Mouse (Mus musculus) limb, embryonic 11.5 days (tissue): ENCODE measurements around the gene Chd4. TPM values are rescaled to one million over a fixed set of nuclear protein-coding genes. Genes with fewer than 3 reads are reported as not detected.

Experiments
- ATAC-seq: fragments of 200-750 bp; cut with Nextera tagmentation; 2 replicates; pipeline ENCODE4 v1.8.0; 2017; ENCODE audit warnings: low read depth; ENCODE audit not compliant: insufficient number of reproducible peaks, low FRiP score, low TSS enrichment
- DNase-seq: peaks from one replicate; pipeline ENCODE4 v3.0.0-alpha.2; 2015; ENCODE audit warnings: low spot score
- H3K27ac ChIP-seq: fragments of 300-500 bp; sonication (generic); replicated peaks from 2 replicates; pipeline ENCODE4 v1.5.1; 2014; ENCODE audit warnings: low read depth, mild to moderate bottlenecking, low read length
- H3K27me3 ChIP-seq: fragments of 300-500 bp; sonication (generic); 2 replicates; pipeline ENCODE4 v1.6.1; 2014; ENCODE audit warnings: mild to moderate bottlenecking, low read length, mixed read lengths; ENCODE audit not compliant: control insufficient read depth, insufficient read depth
- H3K36me3 ChIP-seq: fragments of 300-500 bp; sonication (generic); 2 replicates; pipeline ENCODE4 v1.6.1; 2014; ENCODE audit warnings: mild to moderate bottlenecking, low read length, moderate library complexity, mixed read lengths; ENCODE audit not compliant: control insufficient read depth, insufficient read depth
- H3K4me1 ChIP-seq: fragments of 300-500 bp; sonication (generic); 2 replicates; pipeline ENCODE4 v1.6.1; 2014; ENCODE audit warnings: low read length, mixed read lengths; ENCODE audit not compliant: control insufficient read depth, insufficient read depth
- H3K4me2 ChIP-seq: fragments of 300-500 bp; sonication (generic); 2 replicates; pipeline ENCODE4 v1.6.1; 2014; ENCODE audit warnings: low read depth, mild to moderate bottlenecking, moderate library complexity; ENCODE audit not compliant: severe bottlenecking
- H3K4me3 ChIP-seq: fragments of 300-500 bp; sonication (generic); 2 replicates; pipeline ENCODE4 v1.5.1; 2014; ENCODE audit warnings: low read depth, low read length
- H3K9ac ChIP-seq: fragments of 300-500 bp; sonication (generic); 2 replicates; pipeline ENCODE4 v1.6.1; 2014; ENCODE audit warnings: mild to moderate bottlenecking, low read length
- H3K9me3 ChIP-seq: fragments of 300-500 bp; sonication (generic); 2 replicates; pipeline ENCODE4 v1.6.1; 2016; ENCODE audit warnings: low read length; ENCODE audit not compliant: control insufficient read depth
- WGBS: fragments of 180-500 bp; shearing (Covaris S2); extraction: QIAGEN DNeasy Blood & Tissue Kit; methylation state at CpG from one replicate; pipeline ENCODE4 v1.1.7; 2014; 5-methylcytosine and 5-hydroxymethylcytosine counted together
- polyA plus RNA-seq: library from polyadenylated mRNA; unstranded; fragments of >200 nt; fragmentation: Nextera tagmentation; extraction: Ambion mirVana; gene quantifications from 2 replicates; pipeline ENCODE4 v1.2.1, GENCODE M21; 2014

Chd4 gene
- polyA plus RNA-seq, 1 experiment from 2014 or later: 117 TPM

GRCm38 (mm10) chr6:125137002-125137671 lies 41.4 kb downstream of the Chd4 start:
- ATAC-seq (no peak), DNase-seq (peak; percentile 61)
- Histone ChIP-seq H3K36me3 (peaks cover 56% of the 10 kb centered on the region), H3K27ac (no peak overlapping the region), H3K4me3 (no peak overlapping the region), H3K9ac (no peak overlapping the region), H3K27me3 (no peaks in the 10 kb centered on the region), H3K9me3 (no peaks in the 10 kb centered on the region), H3K4me2 (no peak overlapping the region), H3K4me1 (no peaks in the 10 kb centered on the region)
- 94% methylated on average over 19 of the region's 19 CpGs for WGBS

- Histone ChIP-seq H3K4me1 (0 out of 2 replicates have a peak, but pooled peaks cover 5% of the 10 kb centered on the region), H3K4me3 (no peak overlapping the region), H3K4me2 (no peak overlapping the region), H3K27ac (no peak overlapping the region), H3K9ac (no peak overlapping the region), H3K36me3 (peaks cover 58% of the 10 kb centered on the region), H3K27me3 (no peaks in the 10 kb centered on the region), H3K9me3 (no peaks in the 10 kb centered on the region)
- ATAC-seq (no peak), DNase-seq (no peak)
- 94% methylated on average over 7 of the region's 7 CpGs for WGBS
These were observed 44.0 kb downstream of the Chd4 start for GRCm38 (mm10) chr6:125139747-125140146.

- DNase-seq: no peak
- Histone ChIP-seq H3K36me3 (peaks cover 37% of the 10 kb centered on the region), H3K4me3 (no peak overlapping the region)
These were observed 46.7 kb downstream of the Chd4 start for GRCm38 (mm10) chr6:125142436-125142835.

GRCm38 (mm10) chr6:125143128-125143527 lies 47.3 kb downstream of the Chd4 start:
- 78% methylated on average over 3 of the region's 3 CpGs for WGBS
- ATAC-seq: no peak
- no peaks in the 10 kb centered on the region for H3K27me3 ChIP-seq

More at GRCm38 (mm10) chr6:125142436-125142835, 46.7 kb downstream of the Chd4 start:
- peaks cover 16% of the 10 kb centered on the region; the same call in 1 of the 2 replicates for H3K4me1 ChIP-seq
- no peak overlapping the region for H3K4me2 ChIP-seq
- no peak overlapping the region for H3K27ac ChIP-seq
- H3K27me3 ChIP-seq: no peaks in the 10 kb centered on the region
- H3K9me3 ChIP-seq: no peaks in the 10 kb centered on the region
- 94% methylated on average over 8 of the region's 8 CpGs for WGBS
- ATAC-seq: no peak
- H3K9ac ChIP-seq: no peak overlapping the region

GRCm38 (mm10) chr6:125143904-125144303 lies 48.1 kb downstream of the Chd4 start:
- WGBS: 81% methylated on average over 9 of the region's 9 CpGs
- Histone ChIP-seq H3K4me3 (no peak overlapping the region), H3K4me1 (peaks cover 22% of the 10 kb centered on the region; the same call in 1 of the 2 replicates), H3K27ac (no peak overlapping the region), H3K27me3 (no peaks in the 10 kb centered on the region), H3K9ac (no peak overlapping the region), H3K36me3 (peaks cover 31% of the 10 kb centered on the region), H3K9me3 (no peaks in the 10 kb centered on the region), H3K4me2 (no peak overlapping the region)
- DNase-seq (no peak), ATAC-seq (no peak)

More at GRCm38 (mm10) chr6:125143128-125143527, 47.3 kb downstream of the Chd4 start:
- no peak overlapping the region for H3K27ac ChIP-seq
- peaks cover 34% of the 10 kb centered on the region for H3K36me3 ChIP-seq
- H3K9me3 ChIP-seq: no peaks in the 10 kb centered on the region
- no peak overlapping the region for H3K9ac ChIP-seq
- no peak overlapping the region for H3K4me2 ChIP-seq
- no peak overlapping the region for H3K4me3 ChIP-seq
- H3K4me1 ChIP-seq: peaks cover 16% of the 10 kb centered on the region; the same call in 1 of the 2 replicates
- no peak for DNase-seq

- Histone ChIP-seq H3K9me3 (no peaks in the 10 kb centered on the region), H3K36me3 (peaks cover 23% of the 10 kb centered on the region), H3K4me3 (peak within 1 kb of the TSS; percentile 86), H3K4me2 (peak within 1 kb of the TSS; percentile 96), H3K4me1 (peaks cover 22% of the 10 kb centered on the region; the same call in 1 of the 2 replicates), H3K27ac (peak within 1 kb of the TSS; percentile 86), H3K9ac (peak within 1 kb of the TSS; percentile 89), H3K27me3 (no peaks in the 10 kb centered on the region)
- ATAC-seq: peak; percentile 94
- DNase-seq: peak; percentile 95
- WGBS: under 1% methylated on average over 16 of the region's 16 CpGs
These were observed 49.2 kb downstream of the Chd4 start, which contains the start of gene Iffo1 for GRCm38 (mm10) chr6:125145001-125145400. Iffo1 (plus strand) TSS chr6:125145241.

GRCm38 (mm10) chr6:125145479-125145951 lies 49.7 kb downstream of the Chd4 start:
- Histone ChIP-seq H3K4me2 (peak overlapping the region; percentile 96), H3K9ac (peak overlapping the region; percentile 89), H3K9me3 (no peaks in the 10 kb centered on the region), H3K36me3 (peaks cover 21% of the 10 kb centered on the region), H3K27me3 (no peaks in the 10 kb centered on the region), H3K4me3 (peak overlapping the region; percentile 86), H3K27ac (peak overlapping the region; percentile 86), H3K4me1 (peaks cover 22% of the 10 kb centered on the region; the same call in 1 of the 2 replicates)
- DNase-seq: no peak
- peak; percentile 58 for ATAC-seq
- WGBS: 1% methylated on average over 35 of the region's 35 CpGs

- no peaks in the 10 kb centered on the region for H3K9me3 ChIP-seq
- ATAC-seq: no peak
- peak overlapping the region; percentile 89 for H3K9ac ChIP-seq
- H3K4me3 ChIP-seq: peak overlapping the region; percentile 86
- no peak for DNase-seq
- H3K4me2 ChIP-seq: peak overlapping the region; percentile 96
- H3K36me3 ChIP-seq: peaks cover 16% of the 10 kb centered on the region
- H3K4me1 ChIP-seq: peaks cover 22% of the 10 kb centered on the region; the same call in 1 of the 2 replicates
- no peaks in the 10 kb centered on the region for H3K27me3 ChIP-seq
- WGBS: 56% methylated on average over 7 of the region's 7 CpGs
- no peak overlapping the region for H3K27ac ChIP-seq
These were observed 50.4 kb downstream of the Chd4 start for GRCm38 (mm10) chr6:125146148-125146547.
